Mouse (Mus musculus) bone marrow, adult 2 months (tissue): ENCODE data around the gene Nynrin.

Source experiments
- CTCF ChIP-seq: fragments of 200-500 bp; IDR thresholded peaks from 2 replicates; pipeline ENCODE4 v1.5.1; 2011; ENCODE audit warnings: low read length, control low read depth; ENCODE audit not compliant: control insufficient read depth, insufficient read depth
- POLR2A ChIP-seq: fragments of 200-500 bp; IDR thresholded peaks from 2 replicates; pipeline ENCODE4 v1.6.1; 2011; ENCODE audit warnings: low read depth, mild to moderate bottlenecking, control low read depth, low read length, borderline replicate concordance; ENCODE audit not compliant: control insufficient read depth

DNA sequence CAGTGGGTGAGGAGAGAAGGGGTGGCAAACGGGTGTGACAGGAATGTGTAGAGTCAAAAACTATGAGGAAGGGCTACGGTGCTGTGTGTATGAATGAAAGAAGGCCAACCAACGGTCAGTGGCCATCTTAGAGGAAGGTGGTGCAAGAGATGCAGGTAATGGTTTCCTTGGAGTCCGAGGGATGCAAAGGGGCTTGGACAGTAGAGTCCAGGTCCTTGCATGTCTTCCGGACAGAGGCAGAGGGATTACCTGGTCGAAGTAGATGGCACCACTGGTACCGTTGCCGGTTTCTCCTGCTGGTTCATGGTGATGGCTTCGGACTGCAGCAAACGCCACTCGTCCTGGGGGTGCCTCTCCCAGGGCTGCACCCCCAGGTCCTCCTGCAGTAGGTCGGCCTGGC lies 29.9 kb downstream of the Nynrin start:
- no peak for TF ChIP-seq POLR2A
- TF ChIP-seq CTCF = no peak
